Mouse (Mus musculus) frontal cortex, postnatal 36 days (tissue): ENCODE data around the gene Rps6kb2.

Experiments
- DNase-seq, 2 experiments: peaks; one replicate each; pipeline ENCODE4 v3.0.0; 2022; ENCODE audit warnings: low spot score in 2 of 2

Rps6kb2 gene

DNA sequence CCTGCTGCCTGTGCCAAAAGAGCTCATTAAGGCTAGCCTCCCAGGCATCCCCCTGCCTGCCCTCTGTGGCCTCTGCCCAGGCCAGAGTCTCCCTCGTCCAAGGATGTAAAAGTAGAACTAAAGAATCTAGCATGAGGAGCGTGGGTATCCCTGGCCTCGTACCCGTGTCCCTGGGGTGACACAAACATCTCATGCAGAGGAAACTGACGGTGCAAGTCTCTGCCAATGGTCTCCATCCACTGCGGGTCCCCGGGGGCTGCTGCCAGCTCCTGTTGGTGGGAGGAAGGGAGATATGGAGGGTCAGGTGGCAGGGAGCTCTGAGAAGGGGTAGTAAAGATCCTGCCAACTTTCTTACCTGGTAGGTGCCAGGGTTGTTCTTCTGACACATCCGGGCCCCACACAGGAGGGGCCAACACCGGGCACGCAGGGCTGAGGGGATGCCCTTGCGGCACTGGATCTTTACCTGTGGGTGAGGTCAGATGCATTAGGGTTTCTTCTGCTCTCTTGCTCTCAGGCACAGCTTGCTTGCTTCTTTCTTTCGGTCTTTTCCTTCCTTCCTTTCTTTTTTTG is 26.0 kb upstream of the Rps6kb2 start:
- DNase-seq, result no peak

DNA sequence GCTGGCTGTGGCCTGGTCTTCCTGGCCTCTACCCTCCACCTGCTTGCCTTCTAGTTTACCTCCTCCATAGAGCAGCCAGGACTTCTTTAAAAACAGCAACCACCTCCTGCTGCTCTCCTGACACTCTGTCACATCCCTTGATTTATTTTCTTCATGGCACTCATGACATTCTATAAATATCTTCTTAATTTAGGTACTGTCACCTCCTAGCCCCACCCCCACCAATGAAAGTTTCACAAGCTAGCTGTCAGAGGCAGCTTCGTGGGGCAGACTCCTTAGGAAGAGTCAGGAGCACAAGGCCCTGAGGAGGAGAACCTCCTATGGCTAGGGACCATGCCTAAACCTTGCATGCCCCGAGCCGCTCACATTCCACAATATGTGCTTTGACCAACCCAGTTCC is 24.1 kb upstream of the Rps6kb2 start:
- no peak for DNase-seq

DNA sequence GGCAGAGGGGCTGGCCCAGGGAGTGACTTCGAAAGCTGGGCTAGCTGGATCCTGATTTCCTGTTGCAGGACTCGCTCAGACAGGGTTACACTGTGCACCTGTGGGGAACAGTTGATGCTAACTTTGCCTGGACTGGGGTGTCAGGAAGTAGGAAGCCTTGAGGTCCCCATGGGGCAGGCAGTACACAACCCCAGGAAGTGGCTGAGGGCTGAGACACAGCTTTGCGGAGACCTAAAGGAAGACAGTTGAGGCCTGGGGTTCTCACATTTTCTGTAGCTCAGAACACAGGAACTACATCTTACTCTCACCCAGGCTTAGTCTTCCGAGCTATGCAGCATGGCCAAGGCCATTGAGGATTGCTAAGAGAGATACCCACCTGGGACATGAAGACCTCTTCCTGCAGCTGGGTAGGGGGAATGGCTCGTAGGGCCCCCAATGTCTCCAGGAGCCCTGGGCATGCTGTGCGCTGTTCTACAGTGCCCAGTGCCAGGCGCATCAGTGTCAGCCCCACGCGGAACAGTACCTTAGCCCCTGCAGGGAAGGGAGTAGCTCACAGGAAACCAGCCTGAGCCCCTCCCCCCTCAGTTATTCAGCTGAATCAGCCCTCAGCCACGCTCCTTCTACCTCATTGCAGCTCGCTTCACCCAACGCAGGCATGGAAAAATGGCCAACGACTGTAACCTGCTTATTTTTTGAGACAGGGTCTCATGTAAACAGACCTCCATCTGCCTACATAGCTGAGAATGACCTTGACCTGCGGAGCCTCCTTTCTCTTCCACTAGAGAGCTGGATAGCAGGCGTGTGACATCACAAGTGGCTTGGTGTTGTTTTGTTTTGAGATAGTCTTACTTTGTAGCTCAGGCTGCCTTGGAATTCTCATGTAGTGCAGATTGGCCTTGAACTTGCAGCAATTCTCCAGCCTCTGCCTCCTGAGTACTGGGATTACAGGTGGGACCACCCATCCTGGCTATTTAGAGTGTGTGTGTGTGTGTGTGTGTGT is 22.1 kb upstream of the Rps6kb2 start:
- DNase-seq, result no peak

DNA sequence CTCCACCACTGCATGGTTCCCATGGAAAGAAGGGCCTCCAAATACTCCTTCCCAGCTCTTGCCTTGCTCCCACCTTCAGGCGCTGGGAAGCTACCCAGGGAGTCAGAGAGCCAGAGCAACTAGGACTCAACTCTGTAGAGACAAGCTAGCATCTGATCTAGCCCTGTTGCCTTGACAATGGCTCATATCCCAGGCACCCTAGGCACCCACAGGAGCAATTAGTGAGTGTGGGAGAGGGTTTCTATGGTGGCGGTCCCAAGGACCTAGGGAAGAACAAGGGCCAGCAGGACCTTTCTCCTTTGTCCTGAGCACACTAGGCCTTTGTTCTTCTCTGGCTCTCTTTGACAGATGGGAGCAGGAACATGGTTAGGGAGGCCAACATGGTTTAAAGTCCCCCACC is 20.5 kb upstream of the Rps6kb2 start:
- no peak for DNase-seq

DNA sequence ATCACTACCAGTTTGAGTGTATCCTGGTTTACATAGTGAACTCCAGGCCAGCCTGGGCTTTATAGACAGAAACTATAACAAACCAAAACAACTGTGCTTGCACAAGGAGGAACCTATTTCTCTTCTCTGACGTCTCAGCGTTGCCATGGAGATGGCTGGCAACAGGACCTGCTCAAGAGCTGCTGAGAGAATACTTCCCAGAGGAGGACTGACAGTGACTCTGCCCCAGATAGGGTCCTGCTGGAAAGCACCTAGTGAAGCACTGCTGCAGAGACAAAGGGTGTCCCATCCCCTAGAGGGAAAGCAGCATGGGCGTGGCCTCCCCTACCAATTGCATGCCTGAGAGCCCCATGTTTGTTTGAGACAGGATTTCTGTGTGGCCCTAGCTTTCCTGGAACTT is 18.7 kb upstream of the Rps6kb2 start:
- peak; percentile 62 to 84 for DNase-seq

DNA sequence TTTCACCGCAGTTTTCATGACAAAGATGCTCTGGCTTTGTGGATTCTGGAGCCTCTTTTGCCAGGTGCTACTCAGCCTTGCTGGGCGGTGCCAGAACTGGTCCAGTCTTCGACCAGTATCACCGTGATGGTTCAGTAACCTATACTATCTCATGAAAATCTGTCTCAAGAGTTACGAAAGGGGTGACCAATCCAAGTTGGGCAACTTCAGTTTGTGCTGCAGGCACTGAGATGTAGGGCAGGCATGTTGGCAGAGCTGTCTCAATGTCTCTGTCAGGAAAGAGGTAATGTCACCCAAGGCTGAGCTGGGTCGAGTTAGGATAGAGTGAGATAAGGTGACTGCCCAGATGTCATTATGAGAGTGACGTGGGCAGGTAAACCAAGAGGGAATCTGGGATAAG is 17.3 kb upstream of the Rps6kb2 start:
- DNase-seq, result no peak

DNA sequence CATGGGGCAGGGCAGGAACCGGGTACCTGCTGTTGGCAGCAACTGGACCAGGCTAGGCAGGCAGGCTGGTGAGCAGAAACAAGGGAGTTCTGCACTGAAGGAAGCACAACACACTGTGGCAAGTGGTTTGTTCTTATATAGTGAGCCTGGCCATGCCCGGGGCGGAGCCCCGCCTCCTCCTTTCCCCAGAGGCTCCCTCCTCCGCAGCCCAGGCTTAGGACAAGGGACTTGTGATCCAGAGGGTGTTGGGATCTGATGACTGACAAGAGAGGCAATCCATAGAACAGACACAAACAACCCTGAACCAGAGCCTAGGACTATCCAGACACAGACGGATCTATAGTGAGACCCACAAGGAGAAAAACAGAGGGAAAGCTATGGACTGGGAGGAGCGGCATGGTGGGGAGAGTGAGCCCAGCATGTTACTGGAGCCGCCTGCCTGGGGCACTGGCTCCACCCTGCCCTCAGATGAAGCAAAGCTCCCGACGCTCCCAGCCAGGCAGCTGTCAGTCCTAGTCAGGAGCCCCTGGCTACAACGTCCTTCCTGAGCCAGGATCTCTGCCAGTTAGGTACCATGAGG is 12.3 kb upstream of the Rps6kb2 start, which contains the start of gene Carns1:
Carns1 (minus strand) TSS at position 112 of the 580 bp plus-strand sequence.
- DNase-seq, result peak in 1 of 2 experiments; percentile 27

DNA sequence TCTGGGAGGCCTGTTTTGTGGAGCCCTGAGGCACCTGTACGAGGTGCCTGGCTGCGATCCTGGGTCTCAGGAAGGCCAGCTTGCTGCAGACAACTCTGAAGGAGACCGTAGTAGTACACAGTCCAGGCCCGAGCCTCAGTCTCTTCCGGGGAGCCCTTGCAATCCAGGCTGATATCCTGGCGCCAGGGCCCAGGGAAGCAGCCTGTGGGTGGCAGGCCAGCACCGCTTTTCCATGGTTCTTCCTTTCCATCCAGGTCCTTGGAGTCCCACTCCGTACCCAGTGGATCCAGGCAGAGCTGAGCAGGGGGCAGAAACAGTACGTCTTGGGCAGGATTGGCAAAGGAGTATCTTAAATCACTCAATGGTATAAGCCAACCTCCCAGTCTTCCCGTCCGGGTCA is 9.8 kb upstream of the Rps6kb2 start:
- DNase-seq, result no peak

DNA sequence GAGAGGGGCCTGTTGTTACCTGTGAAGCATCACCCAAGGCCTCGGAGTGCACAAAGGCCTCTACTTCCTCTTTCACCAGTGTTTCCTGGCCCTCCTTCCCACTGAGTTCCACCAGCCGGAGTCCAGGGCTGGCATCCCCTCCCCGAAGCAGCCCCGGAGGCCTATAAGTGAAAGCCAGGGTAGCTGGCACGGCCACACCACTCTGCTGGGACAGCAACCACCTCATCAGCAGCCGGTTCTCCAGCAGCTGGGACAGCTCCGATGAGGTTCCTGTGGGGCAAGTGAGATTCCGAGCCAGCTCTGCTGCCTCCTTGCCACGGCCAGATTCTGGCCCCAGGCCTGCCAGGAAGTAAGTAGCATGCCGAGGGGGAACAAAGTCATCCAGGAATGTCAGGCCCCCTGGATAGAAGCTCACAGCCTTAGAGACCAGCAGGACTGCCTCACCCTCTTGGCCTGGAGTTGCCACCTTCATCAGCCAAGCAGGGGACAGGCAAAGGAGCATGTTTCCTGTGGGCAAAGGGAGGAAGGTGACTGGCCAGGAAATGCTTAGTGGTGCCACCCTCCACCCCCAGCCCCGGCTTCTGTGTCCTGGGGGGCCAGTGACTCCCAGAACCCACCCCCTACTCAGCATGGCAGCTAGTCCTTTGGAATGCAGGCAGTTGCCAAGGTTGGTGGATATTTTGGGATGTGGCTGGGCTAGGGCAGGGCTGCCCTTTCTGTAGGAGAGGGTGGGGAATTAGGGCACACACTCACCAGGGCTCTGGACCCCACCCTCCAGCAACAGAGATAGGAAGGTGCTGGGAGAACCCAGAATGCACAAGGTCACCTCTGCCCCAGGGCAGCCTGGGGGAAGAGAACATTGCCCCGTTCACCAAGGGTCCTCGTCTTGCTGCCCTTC is 8.5 kb upstream of the Rps6kb2 start:
- no peak for DNase-seq

DNA sequence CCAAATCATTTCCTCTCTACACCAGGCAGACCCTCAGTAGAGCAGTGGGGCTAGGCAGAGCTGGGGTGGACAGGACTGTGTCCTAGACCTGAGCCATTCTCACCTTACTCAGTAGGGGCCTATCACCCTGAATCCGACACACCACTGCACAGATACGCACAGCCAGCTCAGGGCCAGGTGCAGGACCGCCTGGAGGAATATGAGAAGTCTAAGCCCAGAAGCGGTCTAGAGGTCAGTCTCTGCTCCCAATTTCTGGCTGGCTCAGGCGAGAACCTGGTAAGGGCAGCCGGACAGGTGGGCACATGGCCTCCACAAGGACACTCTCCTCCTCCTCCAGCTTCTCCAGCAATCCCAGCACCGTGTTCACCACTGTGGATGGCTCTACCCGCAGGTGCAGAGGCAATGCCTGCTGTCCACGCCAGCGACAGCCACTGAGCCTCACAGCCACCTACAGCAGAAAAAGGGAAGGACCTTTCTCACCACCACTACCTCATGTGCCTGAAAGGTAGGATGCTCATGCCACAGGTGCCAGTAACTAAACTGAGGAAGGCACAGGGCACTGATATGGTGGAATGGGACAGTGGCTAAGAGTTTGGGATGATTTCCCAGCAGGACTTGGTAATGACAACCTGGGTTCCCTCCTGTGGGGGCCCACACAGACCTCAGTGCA is 7.7 kb upstream of the Rps6kb2 start:
- DNase-seq, result no peak

DNA sequence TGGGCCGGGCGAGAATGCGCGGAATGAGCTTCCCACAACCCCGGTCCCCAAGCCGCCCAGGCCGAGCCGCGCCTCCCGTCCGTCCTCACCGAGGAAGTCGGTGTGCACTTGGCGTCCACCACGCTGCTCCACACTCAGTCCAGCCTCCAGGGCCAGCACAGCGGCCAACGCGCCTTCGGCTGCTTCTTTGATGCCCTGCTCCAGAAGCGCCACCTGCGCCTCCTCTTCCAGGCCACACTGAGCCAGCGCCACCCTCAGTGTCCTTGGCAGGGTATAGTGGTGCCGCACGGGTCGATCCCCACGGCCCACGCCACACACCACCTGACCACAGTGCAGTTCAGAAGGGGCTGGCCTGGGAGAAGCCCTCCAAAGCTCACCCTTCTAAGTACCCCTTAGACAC is 6.7 kb upstream of the Rps6kb2 start:
- no peak for DNase-seq

DNA sequence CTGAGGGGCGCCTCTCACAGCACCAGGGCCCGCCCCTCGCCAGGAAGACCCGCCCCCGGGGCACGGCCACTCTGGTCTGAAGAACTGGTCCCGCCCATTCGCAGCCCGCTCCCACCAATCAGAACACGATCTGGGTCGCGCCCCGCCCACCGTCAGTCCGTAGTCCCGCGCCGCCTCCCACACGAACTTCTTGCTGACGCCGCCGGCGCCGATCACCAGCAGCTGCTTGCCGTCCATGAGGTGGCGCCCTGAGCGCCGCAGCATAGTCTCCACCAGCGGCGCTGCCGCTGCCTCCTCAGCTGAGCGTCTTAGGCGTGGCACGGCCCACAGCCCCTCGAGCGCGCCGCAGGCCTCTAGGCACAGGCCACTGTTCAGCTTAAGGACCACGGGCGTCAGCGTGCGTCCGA is 6.2 kb upstream of the Rps6kb2 start:
- DNase-seq, result peak; percentile 99 to 100

DNA sequence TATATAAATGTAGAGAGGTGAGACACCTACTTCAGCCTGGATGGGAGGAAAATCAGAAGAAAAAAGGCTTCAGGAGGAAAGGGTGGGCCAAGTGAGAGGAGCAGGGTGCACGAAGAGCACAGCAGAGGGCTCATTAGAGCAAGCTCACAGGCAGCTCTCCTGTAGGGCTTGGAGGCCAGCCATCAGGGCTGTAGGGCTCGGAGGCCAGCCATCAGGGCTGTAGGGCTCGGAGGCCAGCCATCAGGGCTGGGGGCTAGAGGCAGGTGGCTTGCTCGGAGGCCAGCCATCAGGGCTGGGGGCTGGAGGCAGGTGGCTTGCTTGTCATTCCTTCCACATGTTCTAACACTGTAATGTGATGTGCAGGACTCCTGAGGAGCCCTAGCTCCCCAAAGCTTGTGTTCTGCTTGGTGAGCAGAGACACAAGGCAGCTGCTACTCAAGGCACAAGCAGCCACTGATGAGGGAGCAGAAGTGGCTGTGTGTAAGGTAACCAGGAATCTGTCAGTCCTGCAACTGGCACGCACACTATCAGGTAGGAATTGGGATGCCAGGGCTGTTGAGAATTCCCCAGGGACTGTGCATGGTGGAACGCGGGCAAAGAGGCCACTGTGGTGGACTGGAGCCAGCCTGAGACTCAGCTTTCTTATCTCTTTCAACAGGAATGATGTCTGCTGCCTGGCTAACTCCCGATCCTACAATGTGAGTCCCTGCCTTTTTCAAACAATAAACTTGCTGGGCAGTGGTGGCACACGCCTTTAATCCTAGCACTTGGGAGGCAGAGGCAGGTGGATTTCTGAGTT is 3.7 kb upstream of the Rps6kb2 start:
- DNase-seq, result no peak

DNA sequence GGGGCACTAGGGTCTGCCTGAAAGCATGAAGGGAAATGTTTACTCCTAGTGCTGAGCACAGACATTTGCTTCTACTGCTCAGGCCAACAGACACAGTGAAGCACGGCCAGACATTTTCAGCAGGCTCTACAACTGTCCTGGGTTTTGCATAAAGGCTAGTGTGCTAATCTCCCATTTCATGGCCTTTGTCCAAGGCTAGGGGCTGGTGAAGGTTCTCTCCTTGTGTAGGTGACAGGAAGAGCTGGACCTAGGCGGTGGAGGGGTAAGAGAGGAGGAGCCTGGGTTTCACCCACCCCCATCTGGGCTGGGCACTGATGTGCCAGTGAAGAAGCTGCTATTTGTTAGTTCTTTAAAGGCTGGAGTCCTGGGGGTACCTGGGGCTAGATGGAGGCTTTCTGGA is 1.6 kb upstream of the Rps6kb2 start:
- no peak for DNase-seq

DNA sequence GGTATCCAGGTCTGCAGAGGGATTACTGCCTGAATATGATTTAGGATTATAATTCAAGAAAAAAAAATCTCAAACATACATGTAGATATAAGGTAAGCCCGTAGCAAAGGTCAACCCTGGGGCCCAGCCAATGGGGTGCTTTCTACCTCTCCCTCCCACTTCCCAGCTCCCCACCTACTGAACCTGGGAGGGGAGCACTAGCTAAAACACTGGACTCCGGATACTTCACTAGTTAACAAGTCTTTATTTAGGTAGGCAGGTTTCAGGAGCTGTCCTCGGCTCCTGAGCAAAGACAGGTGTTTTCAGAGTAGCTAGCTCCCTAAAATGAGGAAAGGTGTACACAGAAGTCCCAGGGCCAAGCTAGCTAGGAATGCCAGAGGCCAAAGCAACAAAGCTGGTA is 946 bp upstream of the Rps6kb2 start:
- DNase-seq, result no peak

DNA sequence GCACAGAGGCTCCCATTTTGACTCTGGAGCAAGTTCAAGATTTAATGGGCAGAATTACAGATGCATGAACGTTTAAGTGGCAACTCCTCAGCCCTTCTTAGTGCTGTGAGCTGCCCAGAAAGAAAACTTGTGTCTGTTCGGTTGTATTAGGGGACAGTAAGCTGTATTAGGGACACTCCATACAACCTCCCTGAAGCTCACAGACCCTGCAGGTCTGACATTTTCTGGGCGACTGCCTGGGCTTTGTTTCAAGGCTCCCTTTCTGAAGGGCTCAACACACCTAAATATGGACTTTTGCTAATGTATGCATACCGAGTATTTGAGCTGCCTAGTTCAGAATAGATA is 361 bp upstream of the Rps6kb2 start:
- no peak for DNase-seq

DNA sequence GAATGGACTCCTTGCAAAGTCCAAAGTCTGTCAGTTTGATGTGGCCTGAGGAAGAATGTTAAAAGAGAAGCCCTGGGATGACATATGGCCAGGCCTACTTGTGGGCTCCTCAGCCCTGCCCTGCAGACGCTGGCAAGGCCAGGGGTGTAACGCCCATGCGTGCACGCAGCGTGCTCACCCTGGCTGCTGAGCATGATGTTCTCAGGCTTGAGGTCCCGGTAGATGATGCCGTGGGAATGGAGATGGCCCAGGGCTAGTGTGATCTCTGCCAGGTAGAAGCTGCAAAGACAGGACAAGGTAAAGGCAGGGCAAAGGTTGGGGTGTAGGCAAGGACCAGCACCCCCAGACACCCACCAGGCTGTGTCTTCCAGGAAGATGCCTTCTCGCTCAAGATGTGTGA is 4.1 kb downstream of the Rps6kb2 start:
- DNase-seq, result no peak

DNA sequence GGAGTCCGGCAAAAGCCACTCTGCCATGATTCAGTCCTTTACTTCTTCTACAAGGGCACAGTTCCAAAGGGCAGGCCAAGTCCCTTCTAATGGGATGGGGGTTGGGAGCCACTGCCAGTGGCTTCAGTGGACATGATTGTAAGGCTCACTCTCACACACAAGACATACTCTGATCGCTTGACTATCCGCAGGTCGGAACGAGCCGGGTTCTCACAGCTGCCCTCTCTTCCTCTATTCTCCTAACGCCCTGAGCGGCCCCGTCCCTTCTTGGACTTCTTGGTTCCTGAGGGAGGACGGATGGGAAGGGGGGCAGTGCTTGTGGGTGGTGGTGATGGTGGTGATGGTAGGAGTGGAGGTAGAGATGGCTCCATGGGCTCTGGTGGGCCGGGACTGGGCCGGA is 6.4 kb downstream of the Rps6kb2 start:
- DNase-seq, result no peak

DNA sequence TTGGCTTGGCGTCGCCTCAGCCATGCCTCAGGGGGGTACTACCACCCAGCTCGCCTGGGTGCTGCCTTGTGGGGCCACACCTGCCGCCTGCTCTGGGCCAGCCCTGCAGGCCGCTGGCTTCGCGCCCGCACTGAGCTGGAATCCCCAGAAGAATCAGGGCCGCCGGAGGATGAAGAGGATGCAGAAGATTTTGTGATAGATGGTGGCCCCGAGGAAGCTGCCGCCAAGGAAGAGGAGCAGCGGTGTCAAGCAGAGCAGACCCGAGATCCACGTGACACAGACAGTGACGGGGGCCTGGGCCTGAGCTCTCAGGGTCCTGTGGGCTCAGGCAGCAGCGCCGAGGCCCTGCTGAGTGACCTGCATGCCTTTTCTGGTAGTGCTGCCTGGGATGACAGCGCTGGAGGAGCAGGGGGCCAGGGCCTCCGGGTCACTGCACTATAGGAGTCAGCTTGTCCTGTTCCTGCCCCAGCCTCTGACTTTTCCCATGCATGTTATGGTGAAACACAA is 7.0 kb downstream of the Rps6kb2 start:
- DNase-seq, result no peak
